Mouse (Mus musculus): ENCODE measurements around the gene Vinac1. TPM values are rescaled to one million over a fixed set of nuclear protein-coding genes. Genes with fewer than 3 reads are reported as not detected.

Gene Vinac1
- not detected for total RNA-seq (2021)

DNA sequence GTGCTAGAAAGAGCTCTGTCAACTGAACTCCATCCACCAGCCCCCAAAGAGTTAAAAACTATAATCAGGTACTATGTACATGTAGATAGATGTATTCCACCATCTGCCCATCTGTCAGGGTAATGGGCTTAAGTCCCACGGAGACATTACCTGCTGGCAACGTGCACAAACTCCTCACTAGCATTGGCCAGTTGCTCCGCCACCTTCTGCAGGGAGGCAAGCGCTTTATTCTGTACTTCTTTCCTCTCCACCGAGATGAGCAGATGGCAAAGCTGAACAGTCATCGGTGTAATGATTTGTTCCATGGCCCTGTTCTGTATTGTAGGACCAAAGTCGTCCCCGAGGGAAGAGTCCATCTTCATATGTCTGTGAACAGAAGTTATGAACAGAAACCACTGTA is at the start of gene Vinac1:
TSS of gene Vinac1 (minus strand) at position 362 of the 400 bp plus-strand sequence.
- DNase-seq (ENCODE audit: extremely low spot score in 1 of 2, low spot score in 1 of 2) = no peak

DNA sequence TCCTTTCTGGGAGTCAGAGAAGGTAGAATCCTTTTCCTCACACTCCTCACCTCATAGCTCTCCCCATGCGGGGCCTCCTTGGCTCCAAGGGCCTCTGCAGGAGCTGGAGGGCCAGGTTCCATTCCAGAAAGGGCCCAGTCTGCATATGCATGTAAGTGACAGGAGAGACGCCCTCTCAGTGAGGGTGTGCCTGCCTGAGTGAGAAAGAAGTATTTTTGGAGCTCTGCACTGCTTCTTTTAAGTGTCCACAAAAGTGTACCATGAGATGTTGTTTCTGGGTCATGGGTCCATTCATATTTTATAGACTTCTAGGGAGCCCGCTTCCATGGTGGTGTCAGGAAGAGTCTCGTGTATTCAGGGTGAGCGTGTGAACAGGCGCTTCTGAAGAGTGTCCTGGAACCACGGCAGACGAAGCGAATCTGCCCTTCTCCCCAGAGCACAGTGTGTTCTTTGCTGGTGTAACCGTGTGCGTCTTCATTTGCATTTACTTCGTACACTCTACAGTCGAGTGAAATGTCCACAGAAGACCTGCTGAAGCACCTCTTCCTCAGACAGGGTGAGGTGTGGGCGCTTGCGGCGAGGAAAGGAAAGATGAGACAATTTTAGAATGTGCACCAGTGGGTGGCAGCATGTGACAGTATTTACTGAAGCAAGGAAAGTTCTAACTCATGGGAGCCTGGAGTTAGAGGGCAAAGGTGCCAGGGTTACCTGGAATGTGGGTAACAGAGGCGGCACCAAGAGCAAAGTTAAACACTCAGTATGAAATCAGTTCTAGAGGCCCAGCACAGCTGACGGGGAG is 46.2 kb upstream of the Vinac1 start:
- no peak for DNase-seq (ENCODE audit: extremely low spot score in 1 of 2, low spot score in 1 of 2)

DNA sequence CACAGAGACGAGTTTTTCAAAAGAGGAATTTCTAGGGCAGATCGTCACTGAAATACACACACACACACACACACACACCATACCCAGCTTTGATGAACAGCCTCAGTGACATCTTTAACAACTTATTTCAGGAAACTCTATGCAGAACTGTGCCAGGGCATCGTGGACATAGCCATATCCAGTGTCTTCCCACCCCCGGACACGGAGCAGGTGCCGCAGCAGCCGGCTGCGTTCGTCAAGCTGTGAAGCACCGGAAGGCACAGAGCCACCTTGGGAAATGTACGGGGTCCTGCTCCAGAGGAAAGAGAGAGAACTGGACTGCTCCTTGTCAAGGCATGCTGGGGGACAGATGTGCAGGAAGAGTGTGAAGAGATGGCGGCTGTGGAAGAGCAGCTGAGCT is 44.8 kb upstream of the Vinac1 start:
- no peak for DNase-seq (ENCODE audit: extremely low spot score in 1 of 2, low spot score in 1 of 2)

DNA sequence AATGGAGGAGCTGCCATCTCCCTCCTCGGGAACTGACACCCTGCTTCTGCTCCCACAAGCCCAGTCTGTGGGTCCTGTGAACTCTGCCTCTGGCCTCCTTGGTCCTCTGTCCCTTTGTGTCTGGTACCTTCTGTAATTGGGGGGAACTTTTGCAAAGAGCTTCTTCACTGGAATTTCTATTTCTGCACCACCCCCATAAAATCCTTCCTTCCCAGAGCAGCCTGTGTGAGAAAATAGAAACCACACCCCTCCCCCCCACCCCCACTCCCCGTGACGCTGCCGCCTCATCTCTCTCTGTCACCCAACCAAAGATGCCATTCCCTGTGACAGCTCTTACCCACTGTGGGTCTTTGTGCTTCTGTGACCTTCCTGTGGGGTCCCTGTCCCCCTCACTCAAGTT is 42.4 kb upstream of the Vinac1 start:
- no peak for DNase-seq (ENCODE audit: extremely low spot score in 1 of 2, low spot score in 1 of 2)

DNA sequence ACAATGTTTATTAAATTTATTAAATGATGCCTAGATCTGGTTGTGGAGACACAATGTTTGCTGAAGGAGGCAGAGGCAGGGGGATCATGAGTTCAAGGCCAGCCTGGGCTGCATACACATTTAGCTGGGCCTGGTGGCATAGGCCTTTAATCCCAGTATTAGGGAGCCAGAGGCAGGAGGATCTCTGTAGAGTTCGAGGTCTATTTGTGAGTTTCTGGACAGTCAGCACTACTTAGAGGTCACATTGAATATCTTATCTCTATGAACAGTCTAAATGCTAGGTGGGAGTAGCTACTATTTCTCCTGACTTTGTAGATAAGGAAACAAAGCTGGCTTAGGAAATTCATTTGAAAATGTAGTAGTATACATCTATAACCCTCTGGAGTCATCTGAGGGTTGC is 39.5 kb upstream of the Vinac1 start:
- DNase-seq (ENCODE audit: extremely low spot score in 1 of 2, low spot score in 1 of 2) = no peak

DNA sequence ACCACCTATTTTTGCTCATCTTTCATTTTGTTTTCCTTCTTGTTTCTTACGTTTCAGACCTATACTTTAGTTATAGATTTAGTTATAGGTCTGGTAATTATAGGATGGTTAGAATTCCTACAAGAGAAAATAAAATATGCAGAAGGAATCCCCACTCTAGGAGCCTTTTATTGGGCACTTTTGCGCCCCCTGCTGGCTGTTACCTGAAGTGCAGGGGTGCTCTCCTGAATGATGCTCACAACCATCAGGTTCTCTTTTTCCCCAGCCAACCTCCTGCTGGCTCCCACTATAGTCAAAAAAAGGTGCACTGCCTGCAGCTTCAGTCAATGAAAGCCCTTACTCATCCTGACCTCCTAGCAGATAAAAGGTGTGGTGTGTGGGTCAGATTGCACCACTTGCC is 37.0 kb upstream of the Vinac1 start:
- peak in 1 of 2 experiments; percentile 42 for DNase-seq (ENCODE audit: extremely low spot score in 1 of 2, low spot score in 1 of 2)

DNA sequence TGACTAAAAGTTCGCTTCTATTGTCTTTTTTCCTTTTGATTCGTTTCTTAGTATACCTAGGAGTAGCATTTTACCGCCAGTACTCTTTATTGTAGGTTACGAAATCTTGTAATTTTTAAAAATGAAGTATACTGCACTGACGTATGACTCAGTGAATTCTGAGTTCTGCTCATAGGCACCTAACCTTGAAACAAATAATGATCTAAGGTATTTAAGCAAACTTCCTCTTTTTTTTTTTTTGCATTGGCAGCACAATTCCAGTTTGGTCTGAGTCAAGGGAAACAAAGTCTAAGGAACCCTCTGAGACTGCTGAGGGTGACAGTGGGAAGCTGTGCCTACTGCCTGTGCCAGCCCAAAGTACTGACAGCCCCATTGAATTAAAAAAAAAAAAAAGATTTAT is 35.5 kb upstream of the Vinac1 start:
- DNase-seq (ENCODE audit: extremely low spot score in 1 of 2, low spot score in 1 of 2) = no peak

DNA sequence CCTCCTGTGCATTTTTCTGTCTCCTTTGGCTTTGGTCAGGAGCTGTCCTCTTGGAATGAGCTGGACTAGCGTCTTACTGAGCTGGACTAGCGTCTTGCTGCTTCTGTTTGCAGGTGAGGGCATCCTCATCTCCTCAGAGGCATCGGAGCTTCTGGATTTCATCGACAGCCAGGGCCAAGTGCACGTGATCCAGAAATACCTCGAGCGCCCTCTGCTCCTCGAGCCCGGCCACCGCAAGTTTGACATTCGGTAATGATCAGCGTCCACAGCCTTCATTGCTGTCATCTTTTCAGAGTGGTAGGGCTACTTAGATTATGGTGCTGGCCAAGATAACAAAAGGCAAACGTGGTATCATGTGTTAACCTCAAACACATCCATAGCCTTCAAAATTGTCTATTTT is 33.1 kb upstream of the Vinac1 start:
- no peak for DNase-seq (ENCODE audit: extremely low spot score in 1 of 2, low spot score in 1 of 2)

DNA sequence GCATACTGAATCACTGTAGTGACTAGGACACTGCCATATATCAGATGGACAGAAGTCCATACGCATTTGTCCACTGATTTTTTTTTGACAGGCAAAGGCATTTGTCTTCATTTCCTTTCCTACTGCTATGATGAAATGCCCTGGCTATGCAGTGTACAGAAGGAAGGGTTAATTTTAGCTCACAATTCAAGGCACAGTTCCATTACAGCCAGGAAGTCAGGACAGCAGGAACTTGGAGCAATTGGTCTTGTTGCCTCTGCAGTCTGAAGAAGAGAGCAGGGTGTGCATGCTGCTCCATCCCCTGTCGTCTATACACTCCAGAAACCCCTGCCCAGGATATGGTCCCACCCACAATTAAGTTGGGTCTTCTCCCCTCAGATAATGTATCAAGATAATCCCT is 31.2 kb upstream of the Vinac1 start:
- no peak for DNase-seq (ENCODE audit: extremely low spot score in 1 of 2, low spot score in 1 of 2)

DNA sequence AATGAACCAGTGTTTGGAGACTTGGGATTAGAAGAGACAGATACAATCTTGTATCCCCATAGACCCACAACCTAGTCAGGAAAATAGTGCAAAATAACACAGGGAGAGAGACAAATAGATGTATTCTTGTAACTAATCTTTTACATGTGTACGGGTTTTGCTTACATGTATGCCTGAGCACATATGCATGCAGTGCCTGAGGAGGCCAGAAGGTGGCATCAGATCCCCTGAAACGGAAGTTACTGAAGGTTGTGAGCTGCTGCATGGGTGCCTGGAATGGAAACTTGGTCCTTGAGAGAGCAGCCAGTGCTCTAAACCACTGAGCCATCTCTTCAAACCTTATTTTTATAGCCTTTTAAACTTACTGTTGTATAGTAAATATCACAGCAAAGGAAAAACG is 30.3 kb upstream of the Vinac1 start:
- DNase-seq (ENCODE audit: extremely low spot score in 1 of 2, low spot score in 1 of 2) = no peak

DNA sequence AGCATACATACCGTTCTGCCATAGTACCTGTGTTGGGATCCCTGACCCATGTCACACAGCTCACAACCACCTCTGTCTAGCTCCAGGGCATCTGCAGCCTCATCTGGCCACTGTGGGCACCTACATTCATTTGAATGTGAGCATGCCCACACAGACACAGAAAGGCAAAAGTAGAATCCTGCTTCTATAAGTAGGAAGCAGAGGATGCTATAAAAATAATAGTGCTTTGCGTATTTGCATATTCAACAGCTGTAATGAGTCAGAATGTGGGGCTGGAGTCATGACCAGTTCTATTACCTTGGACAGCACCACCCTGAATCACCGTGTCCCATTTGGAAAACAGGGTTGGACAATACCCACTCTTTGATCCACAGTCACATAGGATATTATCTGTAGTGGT is 22.3 kb upstream of the Vinac1 start:
- DNase-seq (ENCODE audit: extremely low spot score in 1 of 2, low spot score in 1 of 2) = no peak

DNA sequence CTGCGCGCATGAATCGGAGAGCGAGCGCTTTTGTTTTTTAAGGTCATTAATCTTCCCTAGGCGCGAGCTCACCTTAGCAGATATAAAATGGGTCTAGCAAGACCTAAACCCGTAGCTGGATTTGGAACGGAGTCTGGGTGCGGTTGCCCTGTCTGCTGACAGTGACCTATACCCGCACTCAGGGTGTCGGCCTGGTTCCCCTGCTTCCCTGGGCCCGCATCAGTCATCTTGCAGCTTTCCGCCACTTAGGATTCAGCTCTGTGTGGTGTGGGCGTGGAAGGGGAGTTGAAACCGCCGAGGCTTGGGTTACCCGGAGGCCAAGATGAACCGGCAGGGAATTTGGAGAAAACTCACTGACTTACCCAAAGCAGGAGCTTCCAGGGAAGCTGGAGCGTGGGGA is 18.4 kb upstream of the Vinac1 start:
- peak; percentile 23 to 28 for DNase-seq (ENCODE audit: extremely low spot score in 1 of 2, low spot score in 1 of 2)

DNA sequence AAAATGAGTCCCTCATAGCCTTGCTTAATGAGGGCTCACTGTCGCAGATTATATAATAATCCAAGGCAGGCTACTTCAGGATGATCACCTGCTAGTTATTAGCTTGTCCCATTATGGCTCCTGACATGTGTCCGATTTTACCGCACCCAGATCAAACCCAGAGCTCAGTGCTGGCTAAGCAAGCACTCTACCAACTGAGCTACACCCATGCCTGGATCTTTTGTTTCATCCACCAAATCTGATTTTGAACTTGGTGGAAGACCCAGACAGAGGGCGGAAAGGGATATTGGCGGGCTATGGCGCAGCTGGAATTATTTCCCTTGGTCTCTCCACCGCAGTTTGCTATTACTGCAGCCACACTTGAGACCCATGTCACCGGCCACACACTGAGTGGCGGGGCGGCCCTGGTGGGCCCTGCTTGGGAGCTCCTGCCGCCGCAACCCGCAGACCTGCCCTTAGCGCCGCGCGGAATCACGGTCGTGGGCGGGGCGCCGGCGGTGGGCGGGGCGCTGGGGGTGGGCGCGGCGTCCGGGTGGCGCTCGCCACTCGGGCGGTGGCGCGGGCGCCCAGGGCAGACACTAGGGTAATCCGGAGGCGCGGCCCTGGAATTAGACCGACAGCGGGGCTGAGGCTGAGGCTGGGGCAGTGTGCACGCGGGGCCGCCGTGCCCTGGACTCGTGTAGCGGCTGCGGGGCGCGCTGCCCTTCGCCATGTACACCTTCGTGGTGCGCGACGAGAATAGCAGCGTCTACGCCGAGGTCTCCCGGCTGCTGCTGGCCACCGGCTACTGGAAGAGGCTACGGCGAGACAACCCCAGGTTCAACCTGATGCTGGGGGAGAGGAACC is 17.7 kb upstream of the Vinac1 start, which contains the start of gene Ttl:
TSS of gene Ttl (plus strand) at position 506 of the 846 bp plus-strand sequence.
- DNase-seq (ENCODE audit: extremely low spot score in 1 of 2, low spot score in 1 of 2) = peak; percentile 69 to 74

DNA sequence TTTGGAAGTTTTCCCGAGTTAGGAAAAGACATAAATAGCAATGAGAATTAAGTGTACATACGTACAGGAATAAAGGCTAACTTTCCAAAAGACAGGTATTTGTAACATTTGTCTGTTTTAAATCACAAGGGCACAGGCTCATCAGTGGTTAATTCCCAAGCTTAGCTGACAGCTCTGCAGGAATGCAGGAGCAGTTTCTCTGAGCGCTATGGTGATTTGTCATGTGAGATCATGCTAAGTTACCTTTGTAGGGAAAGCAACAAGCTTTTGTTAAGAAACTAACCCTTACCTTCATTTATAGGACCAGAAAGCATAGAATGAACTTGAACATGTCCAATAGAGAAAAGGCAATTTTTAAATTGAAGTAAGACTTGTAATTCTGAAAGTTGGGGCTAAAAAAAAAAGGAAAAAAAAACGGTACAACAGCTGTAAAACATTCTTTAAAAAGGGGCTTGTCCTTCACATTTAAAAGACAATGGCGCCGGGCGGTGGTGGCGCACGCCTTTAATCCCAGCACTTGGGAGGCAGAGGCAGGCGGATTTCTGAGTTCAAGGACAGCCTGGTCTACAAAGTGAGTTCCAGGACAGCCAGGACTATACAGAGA is 13.6 kb upstream of the Vinac1 start:
- DNase-seq (ENCODE audit: extremely low spot score in 1 of 2, low spot score in 1 of 2) = no peak

DNA sequence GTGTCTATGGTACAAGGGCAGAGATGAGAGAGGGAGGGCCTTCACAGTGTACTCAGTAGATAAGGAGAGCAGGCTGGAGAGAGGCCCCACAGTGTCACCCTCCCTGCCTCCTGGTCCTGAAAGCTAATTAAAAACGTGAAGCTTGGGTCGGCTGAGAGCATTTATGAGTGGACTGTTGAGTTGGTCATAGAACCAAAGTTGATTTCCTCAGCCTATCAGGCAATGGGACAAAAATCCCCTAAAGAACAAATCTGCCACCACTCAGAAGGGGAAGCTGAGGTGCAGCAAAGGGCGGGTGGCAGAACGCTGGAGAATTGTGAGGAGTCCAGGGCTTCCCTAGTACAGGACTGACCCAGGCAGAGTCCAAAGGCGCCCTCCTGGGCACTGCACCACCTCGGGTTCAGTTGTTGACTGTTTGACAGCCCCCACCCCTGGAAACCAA is 10.0 kb upstream of the Vinac1 start:
- DNase-seq (ENCODE audit: extremely low spot score in 1 of 2, low spot score in 1 of 2) = no peak

DNA sequence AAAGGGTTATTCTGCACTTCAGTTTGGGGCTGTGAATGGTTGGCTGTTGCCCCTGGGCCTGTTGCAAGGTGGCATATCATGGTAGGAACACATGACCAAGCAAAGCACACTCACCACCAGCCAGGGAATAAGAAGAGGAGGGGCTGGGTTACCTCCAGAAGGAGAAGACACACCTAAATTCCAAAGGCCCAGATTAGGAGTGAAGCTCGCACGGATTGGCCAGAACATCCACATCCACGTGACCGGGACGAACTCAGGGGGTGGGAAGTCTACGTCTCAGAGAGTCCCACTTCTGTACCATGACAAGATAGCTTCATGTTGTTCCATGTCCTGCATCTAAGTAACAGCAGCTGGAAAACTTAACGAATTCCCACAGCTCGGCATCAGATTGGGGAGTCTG is 9.3 kb upstream of the Vinac1 start:
- DNase-seq (ENCODE audit: extremely low spot score in 1 of 2, low spot score in 1 of 2) = no peak

DNA sequence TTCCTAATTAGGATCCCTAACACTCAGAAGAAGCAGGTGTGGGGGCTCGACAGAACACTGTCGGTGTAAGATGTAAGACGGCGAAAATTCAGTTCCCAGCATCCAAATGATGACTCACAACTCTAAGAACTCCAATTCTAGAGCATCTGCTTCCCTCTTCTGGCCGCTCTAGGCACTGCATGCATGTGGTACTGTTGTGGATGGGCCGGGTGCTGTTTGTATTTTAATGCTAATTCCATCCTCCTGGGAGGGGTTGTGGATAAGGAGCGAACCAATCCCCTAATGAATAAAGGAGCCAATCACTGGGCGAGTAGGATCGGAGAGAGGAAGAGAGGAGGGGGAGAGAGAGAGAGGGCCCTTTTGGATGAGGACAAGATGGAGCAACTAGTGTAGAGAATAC is 8.6 kb upstream of the Vinac1 start:
- peak in 1 of 2 experiments; percentile 22 for DNase-seq (ENCODE audit: extremely low spot score in 1 of 2, low spot score in 1 of 2)

DNA sequence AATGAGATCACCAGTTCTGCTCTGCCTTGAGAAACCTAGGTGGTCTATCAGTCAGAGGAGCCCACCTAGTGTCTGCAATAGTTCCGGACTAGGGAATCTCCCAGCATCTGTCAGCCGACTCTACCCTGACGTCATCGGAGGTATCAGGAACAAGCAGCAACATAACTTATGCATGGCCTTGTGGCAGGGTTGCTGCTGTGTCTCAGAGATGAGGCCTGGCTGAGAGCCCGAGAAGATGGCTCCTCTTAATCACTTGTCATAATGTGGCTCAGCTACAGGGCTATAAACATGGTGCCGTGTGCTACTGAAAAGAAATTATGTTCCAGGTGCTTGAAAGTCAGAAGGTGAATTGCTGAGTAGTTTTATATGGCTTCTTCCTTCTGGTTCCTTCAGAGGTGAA is 7.8 kb upstream of the Vinac1 start:
- DNase-seq (ENCODE audit: extremely low spot score in 1 of 2, low spot score in 1 of 2) = no peak

DNA sequence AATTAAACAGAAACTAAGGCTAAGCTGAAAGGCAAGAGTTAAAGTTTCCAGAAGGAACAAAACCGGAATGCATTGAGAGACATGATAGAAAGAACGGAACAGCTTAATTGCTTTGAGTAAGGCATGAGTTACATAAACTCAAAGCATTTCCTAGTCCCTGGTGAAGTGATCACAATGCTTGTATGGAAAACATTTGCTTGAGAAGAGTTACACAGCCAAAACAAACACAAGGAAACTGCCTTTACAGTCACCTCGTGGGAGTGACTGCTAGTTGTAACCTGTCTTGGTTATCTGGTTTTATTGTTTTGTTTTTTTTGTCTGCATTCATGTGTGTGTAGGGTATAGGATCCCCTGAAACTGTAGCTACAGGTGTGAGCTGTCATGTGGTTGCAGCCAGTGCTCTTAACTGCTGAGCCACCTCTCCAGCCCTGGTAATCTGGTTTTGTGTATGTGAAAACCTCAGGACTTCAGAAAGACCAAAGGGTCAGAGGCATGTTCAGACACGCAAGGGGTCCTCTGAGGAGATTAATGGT is 4.5 kb upstream of the Vinac1 start:
- DNase-seq (ENCODE audit: extremely low spot score in 1 of 2, low spot score in 1 of 2) = no peak

DNA sequence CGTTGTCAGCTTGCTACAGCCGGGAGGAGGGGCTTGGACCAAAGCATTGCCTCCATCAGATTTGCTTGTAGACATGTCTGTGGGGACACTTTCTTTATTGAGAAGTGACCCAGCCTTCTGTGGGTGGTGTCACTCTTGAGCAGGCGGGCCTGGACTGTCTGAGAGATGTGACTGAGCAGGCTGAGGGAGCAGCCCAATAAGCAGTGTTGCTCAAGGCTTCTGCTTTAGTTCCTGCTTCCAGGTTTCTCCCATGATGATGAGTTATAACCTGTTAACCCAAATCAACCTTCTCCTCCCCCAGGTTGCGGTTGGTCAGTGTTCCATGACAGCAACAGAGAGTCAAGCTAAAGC is 1.2 kb downstream of the Vinac1 start:
- DNase-seq (ENCODE audit: extremely low spot score in 1 of 2, low spot score in 1 of 2) = no peak
